Mouse (Mus musculus): ENCODE results near the gene Ankrd23.

Ankrd23 gene

GRCm38 (mm10) chr1:36541844-36542243 lies 5.2 kb upstream of the Ankrd23 start:
- DNase-seq, result no peak

DNA sequence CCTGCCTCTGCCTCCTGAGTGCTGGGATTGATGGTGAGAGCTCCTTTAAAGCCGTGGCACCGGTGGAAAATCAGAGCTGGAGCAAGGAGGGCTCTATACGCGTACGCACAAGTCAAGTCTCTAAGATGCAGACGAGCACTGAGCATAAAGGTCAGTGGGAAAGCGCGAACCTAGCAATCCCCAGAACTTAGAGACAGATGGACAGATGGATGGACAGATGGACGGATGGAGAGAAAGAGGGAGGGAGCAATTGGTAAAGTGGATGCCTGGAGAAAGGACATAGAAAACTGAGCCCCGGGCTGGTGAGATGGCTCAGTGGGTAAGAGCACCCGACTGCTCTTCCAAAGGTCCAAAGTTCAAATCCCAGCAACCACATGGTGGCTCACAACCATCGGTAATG lies 4.1 kb upstream of the Ankrd23 start:
- no peak for DNase-seq

DNA sequence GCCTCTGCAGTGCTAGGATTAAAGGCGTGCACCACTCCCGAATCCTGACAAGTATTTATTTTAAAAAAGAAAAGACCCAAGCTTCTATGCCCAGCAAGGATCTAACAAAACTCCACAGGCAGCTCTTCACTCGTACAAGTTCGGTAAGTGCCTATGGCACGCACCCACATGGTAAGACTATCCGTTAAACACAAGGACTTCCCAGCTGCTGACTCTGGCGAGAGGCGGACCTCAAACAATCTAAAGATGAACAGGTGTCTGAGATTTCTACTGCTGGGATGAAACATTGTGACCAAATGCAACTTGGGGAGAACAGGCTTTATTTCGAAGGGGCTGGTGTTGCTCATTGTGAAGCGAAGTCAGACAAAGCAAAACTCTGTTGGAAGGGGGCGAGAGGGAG lies 3.4 kb upstream of the Ankrd23 start:
- DNase-seq, result no peak

- DNase-seq, result peak; percentile 89 to 96
Measured at GRCm38 (mm10) chr1:36539186-36539585, 2.5 kb upstream of the Ankrd23 start, which contains the start of gene Gm42417. TSS of gene Gm42417 (minus strand) at chr1:36539429.

GRCm38 (mm10) chr1:36538727-36539126 lies 2.0 kb upstream of the Ankrd23 start:
- DNase-seq, result no peak

DNA sequence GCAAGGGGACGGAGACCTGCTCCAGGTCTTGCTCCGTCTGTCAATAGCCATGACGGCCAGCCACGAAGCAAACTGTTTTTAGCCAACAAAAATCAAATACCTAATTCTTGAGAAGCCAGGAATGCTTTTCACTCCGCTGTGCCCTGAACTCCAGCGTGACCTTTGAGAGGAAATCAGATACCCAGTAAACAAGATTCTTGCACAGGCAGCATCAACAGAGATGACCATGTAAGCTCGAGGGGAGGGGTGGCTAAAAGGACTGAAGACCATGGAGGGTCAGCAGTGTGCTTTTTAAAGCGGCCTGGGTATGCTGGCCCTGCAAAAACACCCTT lies 320 bp downstream of the Ankrd23 start:
- peak in 1 of 2 experiments; percentile 17 for DNase-seq

DNA sequence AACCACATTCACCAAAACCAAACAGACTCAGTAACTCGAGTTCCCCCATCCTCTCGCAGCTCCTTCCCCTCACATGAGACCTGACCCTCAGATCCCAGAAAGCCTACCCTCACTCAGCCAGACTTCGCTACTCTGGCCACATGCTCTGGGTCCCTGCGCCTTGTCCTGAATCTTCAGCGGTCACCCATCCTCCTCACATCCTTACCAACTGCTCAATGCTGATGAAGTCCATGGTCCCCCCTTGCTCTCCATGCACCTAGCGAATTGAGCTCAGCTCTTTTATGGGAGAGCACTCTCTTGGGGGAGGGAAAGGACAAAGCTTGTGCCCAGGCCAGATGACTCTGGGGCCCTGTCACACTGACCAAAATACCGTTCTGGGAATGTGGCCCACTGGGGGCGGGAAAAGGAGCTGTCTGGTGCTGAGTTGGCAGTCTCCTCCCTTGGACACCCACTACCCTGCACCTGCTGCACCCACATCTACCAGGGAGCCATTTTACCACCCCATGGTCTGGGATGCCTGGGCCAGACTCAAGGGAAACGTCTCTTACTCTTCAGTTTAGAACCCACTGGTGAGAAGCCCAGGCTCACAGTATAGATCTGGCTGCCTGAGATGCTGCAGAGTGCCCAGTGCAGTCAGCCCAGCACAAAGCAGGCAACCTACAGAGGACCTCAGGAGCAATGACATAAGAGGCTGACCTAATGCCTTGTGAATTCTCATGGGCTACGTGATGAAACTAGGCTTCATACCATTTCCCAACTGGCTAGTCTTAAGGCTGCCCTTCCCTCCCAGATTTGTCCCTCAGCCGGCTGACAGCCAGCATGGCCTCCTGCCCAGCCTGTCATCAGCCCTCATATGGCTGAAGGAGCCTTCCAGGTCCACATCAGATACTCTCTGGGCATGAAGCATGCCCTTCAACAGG lies 946 bp downstream of the Ankrd23 start:
- DNase-seq, result peak; percentile 31 to 37

DNA sequence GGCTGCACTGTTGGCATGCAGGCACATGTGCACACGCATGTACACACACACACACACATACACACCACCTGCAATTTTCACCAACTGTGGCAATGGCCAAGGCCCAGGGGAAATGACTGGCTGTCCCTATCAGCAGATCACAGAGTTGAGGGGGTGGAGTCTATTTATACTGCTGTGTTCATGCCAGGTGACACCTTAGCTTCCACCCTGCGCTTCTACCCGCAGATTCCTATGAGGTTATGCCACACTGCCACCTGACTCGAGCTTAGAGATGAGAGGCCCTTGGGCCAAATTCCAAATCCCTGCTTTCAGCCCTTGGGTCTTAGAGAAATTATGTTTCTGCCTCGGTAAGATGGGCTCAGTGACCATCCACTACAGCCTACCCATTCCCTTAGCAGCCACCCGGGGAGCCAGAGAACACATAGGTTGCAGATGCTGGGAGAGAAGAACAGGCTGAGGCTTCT lies 2.1 kb downstream of the Ankrd23 start:
- peak in 1 of 2 experiments; percentile 40 for DNase-seq

DNA sequence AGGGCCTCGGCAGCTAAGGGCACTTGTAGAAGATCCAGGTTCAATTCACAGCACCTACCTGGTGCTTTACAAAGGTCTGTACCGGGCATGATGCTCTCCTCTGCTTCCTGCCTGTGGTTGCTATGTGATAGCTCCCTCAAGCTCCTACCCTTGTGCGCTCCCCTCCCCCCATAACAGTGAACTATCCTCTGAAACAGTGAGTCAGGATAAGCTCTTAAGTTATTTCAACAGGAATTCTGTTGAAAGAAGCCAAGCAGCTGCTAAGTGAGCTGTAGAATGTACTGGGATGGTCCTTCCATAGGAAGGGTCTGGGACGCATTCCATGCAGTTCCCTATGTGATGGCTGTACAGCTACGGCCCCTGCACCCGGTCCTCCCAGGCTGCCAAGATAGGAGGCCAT lies 3.1 kb downstream of the Ankrd23 start:
- no peak for DNase-seq

- no peak for DNase-seq
Measured at GRCm38 (mm10) chr1:36531461-36531860, 5.2 kb downstream of the Ankrd23 start.

DNA sequence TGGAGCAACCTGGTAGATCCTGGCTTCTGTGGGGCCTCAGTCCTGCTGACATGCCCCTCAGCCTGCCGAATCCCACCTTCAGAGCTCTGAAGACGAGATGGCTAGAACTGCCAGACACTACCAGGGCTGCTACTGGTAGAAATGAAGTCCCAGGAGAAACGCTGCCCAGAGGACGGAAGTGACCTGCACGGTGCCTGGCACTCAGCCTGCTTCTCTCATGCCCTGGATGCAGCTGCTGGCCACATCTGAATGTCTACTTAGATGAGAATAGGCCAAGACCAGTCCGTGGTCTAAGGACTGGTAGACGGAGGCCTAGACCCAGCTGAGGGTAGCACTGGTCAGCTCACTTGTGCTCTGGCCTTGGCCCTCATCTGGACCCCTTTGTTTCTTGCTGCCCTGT lies 5.7 kb downstream of the Ankrd23 start:
- no peak for DNase-seq

DNA sequence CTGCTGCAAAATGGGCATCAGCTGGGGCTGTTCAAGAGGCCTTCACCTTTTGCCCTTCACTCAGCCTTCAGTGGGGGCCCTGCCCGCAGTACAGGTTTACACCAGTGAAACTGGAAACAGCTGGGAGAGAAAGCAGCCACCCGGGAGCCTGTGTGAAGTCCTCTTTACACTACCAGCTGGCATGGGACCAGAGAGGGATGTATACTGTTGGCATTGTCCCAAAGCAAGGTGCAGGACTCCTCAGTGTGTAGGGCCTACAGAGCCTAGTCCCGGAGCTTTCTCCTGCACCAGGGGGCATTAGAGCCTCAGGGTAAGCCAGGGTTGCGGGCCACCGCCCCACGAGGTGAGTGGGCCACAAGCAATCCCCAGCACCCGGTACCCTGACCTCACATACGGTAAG lies 6.2 kb downstream of the Ankrd23 start:
- DNase-seq, result no peak

DNA sequence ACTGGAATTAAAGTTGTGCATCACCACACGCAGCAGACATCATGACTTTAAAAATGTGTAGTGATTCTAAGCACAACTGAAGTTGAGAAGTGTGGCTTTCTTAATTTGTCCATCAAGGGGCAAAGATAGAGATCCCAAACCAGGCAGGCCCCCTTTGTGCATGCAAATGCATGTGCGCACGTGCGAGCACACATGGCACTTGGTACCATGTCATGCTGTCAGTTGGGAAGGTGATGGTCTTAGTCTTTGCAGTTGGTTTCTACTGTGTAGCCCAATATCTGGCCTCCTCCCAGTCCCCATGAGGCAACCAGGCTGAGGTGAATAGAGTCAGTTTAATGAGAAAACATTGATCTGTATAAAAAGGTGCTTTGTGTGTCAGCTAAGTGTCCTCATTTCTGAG lies 6.8 kb downstream of the Ankrd23 start:
- no peak for DNase-seq

GRCm38 (mm10) chr1:36529274-36529673 lies 7.4 kb downstream of the Ankrd23 start:
- DNase-seq, result no peak

GRCm38 (mm10) chr1:36528351-36528750 lies 8.3 kb downstream of the Ankrd23 start:
- DNase-seq, result no peak

DNA sequence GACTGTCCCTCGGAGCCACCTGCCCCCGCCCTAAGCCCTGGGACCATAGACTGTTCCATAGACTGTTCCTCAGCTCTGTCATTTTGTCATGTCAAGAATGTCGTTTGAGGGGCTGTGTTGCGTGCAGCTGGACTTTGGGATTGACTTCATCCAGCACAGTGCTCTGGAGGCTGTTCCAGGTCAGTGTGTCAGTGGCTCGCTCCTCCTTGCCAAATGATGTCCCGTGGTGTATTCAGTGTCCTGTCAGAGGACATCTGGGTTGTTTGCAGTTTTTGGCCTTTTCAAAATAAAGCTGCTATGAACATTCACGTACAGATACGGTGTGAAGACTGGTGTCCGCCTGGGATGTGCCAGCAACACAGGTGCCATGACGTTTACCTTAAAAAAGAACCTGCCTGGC lies 9.8 kb downstream of the Ankrd23 start:
- DNase-seq, result no peak

- no peak for DNase-seq
Measured at GRCm38 (mm10) chr1:36525774-36526173, 10.9 kb downstream of the Ankrd23 start.

GRCm38 (mm10) chr1:36524058-36524457 lies 12.6 kb downstream of the Ankrd23 start:
- DNase-seq, result no peak

DNA sequence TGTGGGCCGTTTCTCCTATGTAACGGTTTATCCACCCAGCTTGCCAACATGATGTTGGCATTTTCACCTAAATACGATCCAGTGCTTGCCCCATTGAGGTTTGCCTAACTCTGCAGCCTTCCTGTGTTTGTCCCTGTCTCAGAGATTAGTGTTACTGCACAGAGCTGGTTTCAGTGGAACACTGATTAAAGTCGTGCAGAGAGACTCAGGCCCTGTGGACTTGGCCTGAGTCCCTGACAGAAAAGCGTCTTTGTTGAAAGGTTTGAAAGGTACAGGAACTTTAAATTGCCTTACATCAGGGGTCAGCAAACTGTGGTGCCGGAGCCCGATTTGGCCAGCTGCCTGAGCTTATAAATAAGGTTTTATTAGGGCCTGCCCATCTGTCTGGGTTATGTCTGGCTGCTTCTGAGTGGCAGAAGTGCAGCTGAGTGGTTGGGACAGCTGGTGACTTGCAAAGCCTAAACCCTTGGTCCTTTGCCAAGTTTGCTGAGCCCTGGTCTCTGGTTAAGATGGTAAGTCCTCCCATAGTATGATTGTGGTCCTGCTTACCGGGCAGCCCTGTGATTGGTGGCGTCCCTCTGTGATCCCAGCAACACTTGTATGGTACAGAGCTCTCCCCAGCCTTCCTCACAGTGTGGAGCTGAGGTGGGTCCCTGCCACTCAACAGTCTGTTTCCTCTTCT lies 13.2 kb downstream of the Ankrd23 start:
- DNase-seq, result no peak

DNA sequence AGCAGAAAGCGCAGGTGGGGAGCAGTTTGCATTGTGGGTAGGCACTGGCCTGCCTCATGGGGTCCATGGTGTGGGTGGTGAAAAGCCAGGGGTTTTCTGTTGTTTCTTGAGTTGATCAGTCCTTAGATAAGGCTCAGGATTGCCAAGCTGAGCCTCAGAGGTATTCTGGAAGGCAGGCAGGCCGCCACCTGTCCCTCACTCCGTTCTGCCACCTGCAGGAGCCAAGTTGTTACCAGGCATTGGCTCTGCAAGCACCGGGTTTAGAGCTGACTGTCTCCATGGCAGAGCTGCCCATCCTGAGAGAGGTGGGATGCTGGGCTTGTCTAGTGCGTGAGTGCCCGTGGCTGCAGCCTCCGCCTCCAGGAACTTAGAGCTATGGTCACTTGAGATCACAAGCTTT lies 14.5 kb downstream of the Ankrd23 start:
- no peak for DNase-seq

- DNase-seq, result no peak
Measured at GRCm38 (mm10) chr1:36519626-36520025, 17.1 kb downstream of the Ankrd23 start.

DNA sequence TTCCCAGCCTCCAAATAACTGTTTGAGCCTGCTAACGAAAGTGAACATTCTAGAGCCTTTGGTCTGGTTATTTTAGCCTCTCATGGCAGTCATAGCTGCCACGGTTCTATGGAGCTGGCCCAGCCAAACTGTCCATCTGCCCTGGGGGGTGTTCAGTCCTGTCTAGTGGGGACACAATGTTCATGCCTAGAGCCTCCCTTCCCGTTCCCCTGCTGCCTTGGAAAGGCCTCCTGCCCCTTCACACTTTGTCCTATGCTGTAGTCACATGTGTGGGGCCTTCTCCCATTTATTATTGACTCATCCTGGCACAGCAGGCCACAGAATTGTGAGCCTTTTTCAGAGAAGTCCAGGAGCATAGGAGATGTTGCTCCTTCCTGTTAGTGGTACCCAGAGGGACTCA lies 18.4 kb downstream of the Ankrd23 start:
- peak in 1 of 2 experiments; percentile 34 for DNase-seq

- peak; percentile 28 to 64 for DNase-seq
Measured at GRCm38 (mm10) chr1:36513718-36514117, 23.0 kb downstream of the Ankrd23 start.

- DNase-seq, result peak; percentile 35 to 68
Measured at GRCm38 (mm10) chr1:36513310-36513709, 23.4 kb downstream of the Ankrd23 start.
